Mouse (Mus musculus) kidney, adult 2 months (tissue): ENCODE results near the gene Cfap54.

ENCODE experiments used
- CTCF ChIP-seq: fragments of 200-500 bp; conservative IDR thresholded peaks from 2 replicates; pipeline ENCODE4 v1.5.1; 2011; ENCODE audit warnings: low read depth, mild to moderate bottlenecking, control low read depth, low read length, moderate library complexity, mixed read lengths; ENCODE audit not compliant: insufficient read depth, insufficient read length
- POLR2A ChIP-seq: fragments of 200-500 bp; IDR thresholded peaks from one replicate; pipeline ENCODE4 v1.6.1; 2011; ENCODE audit warnings: low read depth, low read length, control low read depth

DNA sequence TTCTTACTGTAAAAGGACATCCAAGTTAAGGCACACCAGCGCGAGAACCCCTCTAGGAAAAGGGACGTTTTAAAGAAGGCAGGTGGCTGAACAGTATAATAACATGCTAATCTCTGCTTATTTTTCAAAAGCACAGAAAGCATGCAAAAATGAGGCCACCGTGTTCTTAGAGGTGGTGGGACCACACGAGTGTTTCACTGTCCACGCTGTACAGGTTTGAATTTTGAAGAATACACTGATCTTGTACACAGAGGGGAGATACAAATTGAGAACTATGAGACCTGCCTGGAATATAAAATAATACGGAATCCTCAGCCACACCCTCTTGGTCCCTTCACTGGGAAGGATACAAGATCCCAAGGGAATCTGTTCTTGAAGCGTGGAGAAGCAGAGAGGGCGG, 82.9 kb downstream of the Cfap54 start:
- TF ChIP-seq POLR2A (no peak), CTCF (no peak)
